Mouse (Mus musculus) neural tube, embryonic 14.5 days (tissue): ENCODE measurements around the gene Epb41l4b. TPM values are rescaled to one million over a fixed set of nuclear protein-coding genes. Genes with fewer than 3 reads are reported as not detected.

Experiments used
- ATAC-seq: fragments of 200-750 bp; cut with Nextera tagmentation; 2 replicates; pipeline ENCODE4 v1.8.0; 2017; ENCODE audit warnings: low read depth, mild to moderate bottlenecking, moderate TSS enrichment, moderate library complexity
- H3K27ac ChIP-seq: fragments of 300-500 bp; sonication (generic); 2 replicates; pipeline ENCODE4 v1.5.1; 2014; ENCODE audit warnings: low read depth, mild to moderate bottlenecking, control low read depth, low read length, moderate library complexity, mixed read lengths
- H3K27me3 ChIP-seq: fragments of 300-500 bp; sonication (generic); 2 replicates; pipeline ENCODE4 v1.6.1; 2014; ENCODE audit warnings: low read length; ENCODE audit not compliant: control insufficient read depth, insufficient read depth
- H3K36me3 ChIP-seq: fragments of 300-500 bp; sonication (generic); 2 replicates; pipeline ENCODE4 v1.6.1; 2014; ENCODE audit warnings: low read length, mixed read lengths; ENCODE audit not compliant: control insufficient read depth, insufficient read depth
- H3K4me1 ChIP-seq: fragments of 300-500 bp; sonication (generic); 2 replicates; pipeline ENCODE4 v1.6.1; 2014; ENCODE audit warnings: low read length; ENCODE audit not compliant: control insufficient read depth, insufficient read depth
- H3K4me2 ChIP-seq: fragments of 300-500 bp; sonication (generic); 2 replicates; pipeline ENCODE4 v1.6.1; 2014; ENCODE audit warnings: mild to moderate bottlenecking, low read depth, low read length, control low read depth
- H3K4me3 ChIP-seq: fragments of 300-500 bp; sonication (generic); 2 replicates; pipeline ENCODE4 v1.5.1; 2014; ENCODE audit warnings: low read depth, low read length, control low read depth, mixed read lengths
- H3K9ac ChIP-seq: fragments of 300-500 bp; sonication (generic); replicated peaks from 2 replicates; pipeline ENCODE4 v1.6.1; 2014; ENCODE audit warnings: low read depth, mild to moderate bottlenecking, control low read depth, low read length, mixed read lengths
- H3K9me3 ChIP-seq: fragments of 300-500 bp; sonication (generic); 2 replicates; pipeline ENCODE4 v1.6.1; 2016; ENCODE audit warnings: low read length; ENCODE audit not compliant: control insufficient read depth
- WGBS: fragments of 180-500 bp; shearing (Covaris S2); extraction: QIAGEN DNeasy Blood & Tissue Kit; methylation state at CpG from one replicate; pipeline ENCODE4 v1.1.7; 2014; 5-methylcytosine and 5-hydroxymethylcytosine counted together
- polyA plus RNA-seq: library from polyadenylated mRNA; unstranded; fragments of >200 nt; fragmentation: Nextera tagmentation; extraction: Ambion mirVana; gene quantifications from 2 replicates; pipeline ENCODE4 v1.2.1, GENCODE M21; 2014

Gene Epb41l4b
- polyA plus RNA-seq, 1 experiment from 2014 or later = 6.5 TPM

DNA sequence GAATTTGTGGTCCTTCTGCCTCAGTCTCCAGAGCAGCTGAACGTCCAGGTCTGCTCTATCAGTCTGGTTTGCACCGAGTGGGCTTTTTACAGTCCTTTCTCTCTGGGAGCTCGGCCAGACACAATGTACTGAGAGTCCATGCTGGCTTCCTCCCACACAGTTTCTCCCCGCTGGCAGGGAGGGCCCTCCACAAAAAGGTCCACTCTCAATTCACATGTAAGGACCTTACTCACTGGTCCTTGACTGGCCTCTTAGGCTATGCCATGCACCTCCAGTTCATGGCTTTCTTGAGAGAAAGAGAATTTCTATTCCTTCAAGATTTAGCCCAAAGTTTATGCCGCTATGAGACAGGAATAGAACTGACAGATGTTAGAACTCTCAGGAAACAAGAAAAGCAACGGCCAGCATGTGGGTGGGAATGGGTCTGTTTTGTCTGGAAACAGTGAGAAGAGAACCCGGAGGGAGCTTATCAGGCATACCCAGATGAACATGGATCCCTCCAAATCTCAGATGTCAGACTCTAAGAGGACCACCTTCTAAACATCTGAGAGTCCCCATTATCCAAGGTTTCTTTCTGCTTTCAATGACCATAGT lies 177.6 kb downstream of the Epb41l4b start:
- WGBS = 75% methylated on average over 7 of the region's 7 CpGs

DNA sequence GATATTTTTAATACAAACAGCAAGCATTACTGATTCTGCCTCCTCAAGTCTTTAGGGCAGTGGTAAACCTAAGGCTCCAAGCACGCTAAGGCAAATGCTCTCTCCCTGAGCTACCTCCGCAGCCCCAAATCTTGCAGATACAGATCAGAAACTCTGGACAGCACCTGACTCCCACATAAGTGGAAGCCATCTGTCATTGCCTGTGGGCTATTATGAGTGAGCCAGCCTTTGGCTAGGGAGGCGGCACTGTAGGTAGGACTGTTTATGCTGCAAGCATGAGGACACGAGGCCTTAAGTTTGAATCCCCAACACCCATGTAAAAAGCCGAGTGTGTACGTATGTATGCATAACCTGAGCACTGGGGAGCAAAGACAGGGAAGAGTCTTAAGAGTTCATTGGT lies 179.6 kb downstream of the Epb41l4b start:
- no peak overlapping the region for H3K27ac ChIP-seq
- H3K4me1 ChIP-seq = no peaks in the 10 kb centered on the region
- no peak overlapping the region for H3K4me2 ChIP-seq
- ATAC-seq = no peak
- H3K36me3 ChIP-seq = peaks cover 8% of the 10 kb centered on the region; the same call in 1 of the 2 replicates
- H3K4me3 ChIP-seq = no peak overlapping the region
- WGBS = 93% methylated on average over 6 of the region's 6 CpGs
- H3K9me3 ChIP-seq = no peaks in the 10 kb centered on the region
- no peak overlapping the region for H3K9ac ChIP-seq
- no peaks in the 10 kb centered on the region for H3K27me3 ChIP-seq

More for the DNA sequence above, 177.6 kb downstream of the Epb41l4b start:
- H3K9me3 ChIP-seq = no peaks in the 10 kb centered on the region
- H3K27ac ChIP-seq = no peak overlapping the region
- H3K4me1 ChIP-seq = no peaks in the 10 kb centered on the region
- no peak overlapping the region for H3K4me3 ChIP-seq
- H3K27me3 ChIP-seq = no peaks in the 10 kb centered on the region
- peaks cover 8% of the 10 kb centered on the region; the same call in 1 of the 2 replicates for H3K36me3 ChIP-seq
- H3K9ac ChIP-seq = no peak overlapping the region
- no peak overlapping the region for H3K4me2 ChIP-seq
- ATAC-seq = no peak

DNA sequence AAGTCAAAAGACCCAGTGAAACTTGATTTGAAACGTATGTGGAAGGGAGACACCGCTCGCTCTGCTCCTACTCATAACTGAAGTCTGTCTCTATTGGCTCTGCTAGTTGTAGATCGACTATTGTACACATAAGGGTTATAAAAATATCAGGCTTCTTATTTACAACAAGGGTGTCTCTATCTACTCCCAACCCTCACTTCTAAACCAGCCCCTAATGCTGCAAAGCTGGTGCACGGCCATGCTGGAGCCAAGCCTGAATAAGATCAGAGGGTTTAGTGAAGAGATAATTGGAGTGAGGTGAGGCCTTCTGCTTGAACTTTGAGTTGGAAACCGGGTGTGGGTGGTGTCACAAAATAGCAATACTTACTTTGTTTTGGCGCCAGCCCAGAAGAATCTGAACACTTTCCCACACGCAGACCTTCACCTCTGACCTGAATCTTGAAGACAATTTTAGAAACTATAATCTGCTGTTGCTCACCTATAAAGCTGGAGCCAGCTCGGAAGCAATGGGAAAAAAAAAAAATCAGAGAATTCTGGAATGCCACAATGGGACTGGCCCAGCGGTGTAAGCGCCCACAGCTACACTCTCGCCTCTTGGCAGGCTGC lies 181.8 kb downstream of the Epb41l4b start:
- Histone ChIP-seq H3K4me3 (no peak overlapping the region), H3K27me3 (no peaks in the 10 kb centered on the region), H3K9me3 (no peaks in the 10 kb centered on the region), H3K27ac (no peak overlapping the region), H3K9ac (no peak overlapping the region), H3K36me3 (peaks cover 3% of the 10 kb centered on the region; the same call in 1 of the 2 replicates), H3K4me2 (no peak overlapping the region), H3K4me1 (no peaks in the 10 kb centered on the region)
- no peak for ATAC-seq
- 90% methylated on average over 12 of the region's 12 CpGs for WGBS

DNA sequence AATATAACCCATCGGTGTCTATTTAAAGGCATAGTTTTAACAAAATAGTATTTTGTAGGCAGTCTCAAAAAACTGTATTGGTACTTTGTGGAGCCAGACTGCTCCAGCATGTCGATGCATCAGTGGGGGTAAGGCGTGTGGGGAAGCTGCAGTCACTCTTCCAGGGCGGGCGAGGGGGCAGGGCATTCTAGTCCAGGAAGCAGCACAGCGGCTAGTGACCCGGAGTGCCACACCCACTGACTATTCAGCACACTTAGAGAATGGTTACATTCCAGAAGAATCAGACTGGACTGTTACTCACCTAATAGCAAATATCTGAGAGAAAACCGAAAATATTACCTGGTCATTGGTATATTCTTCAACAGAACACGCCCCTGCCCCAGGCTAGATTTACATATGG lies 185.7 kb downstream of the Epb41l4b start:
- 60% methylated on average over 9 of the region's 9 CpGs for WGBS
- H3K9ac ChIP-seq = no peak overlapping the region

DNA sequence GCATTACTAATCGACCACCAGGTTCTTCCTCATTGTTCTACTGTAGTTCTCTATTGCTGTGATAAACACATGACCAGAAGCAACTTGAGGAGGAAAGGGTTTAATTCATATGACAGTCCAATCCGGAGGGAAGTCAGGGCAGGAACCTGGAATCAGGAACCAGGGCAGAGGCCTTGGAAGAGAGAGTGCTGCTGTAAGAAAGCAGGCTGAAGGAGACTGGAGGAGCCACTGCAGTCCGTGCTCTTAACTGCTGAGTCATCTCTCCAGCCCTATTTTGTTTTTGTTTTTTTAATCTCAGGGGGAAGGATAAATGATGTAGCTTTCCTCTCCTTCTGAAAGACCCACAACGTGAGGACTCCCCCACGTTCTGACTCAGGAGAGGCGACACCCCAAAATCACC lies 190.0 kb downstream of the Epb41l4b start:
- H3K36me3 ChIP-seq = no peaks in the 10 kb centered on the region
- no peak for ATAC-seq
- no peaks in the 10 kb centered on the region for H3K27me3 ChIP-seq
- no peak overlapping the region for H3K27ac ChIP-seq
- H3K4me1 ChIP-seq = no peaks in the 10 kb centered on the region
- no peaks in the 10 kb centered on the region for H3K9me3 ChIP-seq
- H3K4me2 ChIP-seq = no peak overlapping the region
- WGBS = 68% methylated on average over 6 of the region's 6 CpGs
- no peak overlapping the region for H3K4me3 ChIP-seq
- H3K9ac ChIP-seq = no peak overlapping the region

More for the DNA sequence above, 185.7 kb downstream of the Epb41l4b start:
- Histone ChIP-seq H3K9me3 (no peaks in the 10 kb centered on the region), H3K4me2 (no peak overlapping the region), H3K4me3 (no peak overlapping the region), H3K4me1 (no peaks in the 10 kb centered on the region), H3K27me3 (no peaks in the 10 kb centered on the region), H3K27ac (no peak overlapping the region), H3K36me3 (peaks cover 3% of the 10 kb centered on the region; the same call in 1 of the 2 replicates)
- no peak for ATAC-seq

DNA sequence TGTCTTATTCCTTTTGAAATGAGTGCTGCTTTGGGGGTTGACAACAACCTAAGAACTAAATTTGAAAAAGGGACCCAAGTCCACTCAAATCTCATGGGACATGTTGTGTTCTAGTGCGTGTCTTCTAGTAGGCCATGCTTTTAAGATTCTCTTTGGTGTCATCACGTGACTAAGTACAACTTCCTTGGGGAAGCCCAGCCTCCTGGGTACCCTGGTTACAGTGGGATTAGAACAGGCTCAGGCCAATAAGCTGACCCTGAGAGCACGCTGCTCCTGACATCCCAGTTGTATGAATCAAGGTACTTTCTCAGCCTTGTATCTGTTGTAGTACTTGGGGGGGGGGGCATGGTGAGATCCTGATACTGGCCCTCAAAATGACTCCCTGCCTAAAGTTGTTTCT lies 191.5 kb downstream of the Epb41l4b start:
- no peaks in the 10 kb centered on the region for H3K4me1 ChIP-seq
- no peak overlapping the region for H3K4me2 ChIP-seq
- WGBS = 87% methylated on average over 3 of the region's 3 CpGs

DNA sequence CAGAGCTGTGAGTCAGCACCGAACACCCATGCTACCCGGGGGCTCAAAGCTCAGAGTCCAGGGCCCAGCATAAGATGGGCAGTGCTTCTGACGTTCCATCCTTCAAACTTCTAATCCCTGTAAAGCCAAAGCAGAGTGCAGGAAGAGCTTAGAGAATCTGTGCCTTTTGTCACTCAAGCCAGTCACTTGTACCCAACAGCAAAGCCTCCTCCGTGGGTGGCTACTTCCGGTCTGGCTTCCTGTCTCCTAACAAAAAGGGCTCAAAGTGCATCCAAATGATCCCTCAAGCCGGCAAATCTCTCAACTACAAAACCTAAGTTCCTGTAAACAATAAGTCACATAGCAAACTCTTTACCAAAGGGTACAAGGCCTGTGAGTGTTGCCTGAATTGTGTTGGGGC lies 193.7 kb downstream of the Epb41l4b start:
- WGBS = 82% methylated on average over 6 of the region's 6 CpGs
- no peak overlapping the region for H3K9ac ChIP-seq
- no peak for ATAC-seq

More for the DNA sequence above, 191.5 kb downstream of the Epb41l4b start:
- Histone ChIP-seq H3K4me3 (no peak overlapping the region), H3K9ac (no peak overlapping the region), H3K36me3 (no peaks in the 10 kb centered on the region), H3K27me3 (no peaks in the 10 kb centered on the region), H3K27ac (no peak overlapping the region), H3K9me3 (no peaks in the 10 kb centered on the region)
- ATAC-seq = no peak

DNA sequence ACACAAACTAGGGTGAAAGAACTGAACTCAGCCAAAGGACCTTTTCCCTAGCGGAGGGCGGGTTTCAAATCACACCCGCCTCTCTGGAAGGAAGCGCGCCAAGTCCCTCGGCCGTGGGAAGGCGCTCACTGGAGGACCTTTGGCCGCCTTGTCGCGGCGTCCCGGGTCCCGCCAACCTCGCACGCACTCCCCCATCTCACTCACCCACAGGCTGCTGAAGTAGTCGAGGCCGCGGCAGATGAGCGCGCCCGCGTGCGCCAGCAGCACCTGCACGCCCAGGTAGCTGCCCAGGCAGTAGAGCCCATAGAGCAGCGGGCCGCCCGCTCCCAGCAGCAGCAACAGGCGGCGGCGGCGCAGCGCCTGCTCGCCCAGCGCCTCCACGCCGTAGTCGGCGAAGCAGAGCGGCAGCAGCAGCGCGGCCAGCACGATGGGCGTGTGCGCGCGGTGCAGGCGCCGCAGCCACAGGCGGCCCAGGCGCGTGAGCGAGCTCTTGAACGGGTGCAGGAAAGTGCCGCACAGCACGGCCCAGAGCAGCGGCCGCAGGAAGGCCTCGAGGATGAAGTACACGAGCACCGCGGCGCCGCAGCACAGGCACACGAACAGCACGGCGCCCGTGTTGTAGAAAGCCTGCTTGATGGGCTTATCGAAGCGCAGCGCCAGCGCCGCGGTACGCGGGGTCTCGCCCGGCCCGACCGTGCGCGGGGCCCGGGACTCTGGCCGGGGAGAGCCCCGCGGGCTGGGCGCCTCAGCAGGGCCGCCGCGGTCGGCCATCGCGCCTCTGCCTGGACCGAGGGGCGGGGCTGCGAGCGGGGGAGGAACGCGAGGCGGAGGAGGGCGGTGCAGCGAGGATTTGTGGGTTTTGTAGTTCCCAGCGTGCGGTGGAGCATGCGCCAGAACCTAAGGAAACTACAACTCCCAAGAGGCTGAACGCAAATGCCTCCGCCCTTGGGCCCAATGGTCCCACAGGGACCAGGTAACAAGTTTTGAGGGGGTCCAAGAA lies 196.3 kb downstream of the Epb41l4b start, which contains the start of gene Tmem245:
Tmem245 (minus strand) TSS at position 797 of the 1,000 bp plus-strand sequence.
- peak within 1 kb of the TSS; percentile 89 for H3K27ac ChIP-seq
- no peaks in the 10 kb centered on the region for H3K27me3 ChIP-seq
- H3K9me3 ChIP-seq = no peaks in the 10 kb centered on the region
- H3K4me1 ChIP-seq = peaks cover 9% of the 10 kb centered on the region; the same call in 1 of the 2 replicates
- peak; percentile 97 for ATAC-seq
- peak within 1 kb of the TSS; percentile 77 for H3K4me3 ChIP-seq
- H3K9ac ChIP-seq = peak within 1 kb of the TSS; percentile 80
- peak within 1 kb of the TSS; percentile 95 for H3K4me2 ChIP-seq
- under 1% methylated on average over 93 of the region's 107 CpGs for WGBS
- no peaks in the 10 kb centered on the region for H3K36me3 ChIP-seq

More for the DNA sequence above, 193.7 kb downstream of the Epb41l4b start:
- H3K4me3 ChIP-seq = no peak overlapping the region
- H3K27me3 ChIP-seq = no peaks in the 10 kb centered on the region
- H3K4me2 ChIP-seq = no peak overlapping the region
- H3K36me3 ChIP-seq = no peaks in the 10 kb centered on the region
- peaks cover 9% of the 10 kb centered on the region; the same call in 1 of the 2 replicates for H3K4me1 ChIP-seq
- no peaks in the 10 kb centered on the region for H3K9me3 ChIP-seq
- H3K27ac ChIP-seq = no peak overlapping the region
